Mouse (Mus musculus): ENCODE results near the gene Krtcap2.

Gene Krtcap2

DNA sequence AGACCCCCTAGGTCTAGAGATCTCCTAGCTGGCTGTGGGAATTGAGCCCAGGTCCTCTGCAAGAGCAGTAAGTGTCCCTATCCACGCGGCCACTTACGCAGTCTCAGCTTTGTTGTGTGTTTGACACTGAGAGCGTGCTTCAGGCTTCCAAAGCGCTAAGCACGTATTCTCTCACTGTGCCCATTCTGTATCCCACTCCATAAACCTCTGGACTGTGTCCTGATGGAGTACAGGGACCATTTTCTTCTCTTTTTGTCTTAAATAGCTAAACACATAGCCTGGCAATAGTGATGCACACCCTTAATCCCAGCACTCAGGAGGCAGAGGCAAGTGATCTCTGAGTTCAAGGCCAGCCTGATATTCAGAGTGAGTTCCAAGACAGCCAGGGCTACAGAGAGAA is 53.1 kb downstream of the Krtcap2 start:
- in situ Hi-C loops (cut with MboI; ENCODE audit: unreplicated experiment in 2 of 2) = no loop called here

DNA sequence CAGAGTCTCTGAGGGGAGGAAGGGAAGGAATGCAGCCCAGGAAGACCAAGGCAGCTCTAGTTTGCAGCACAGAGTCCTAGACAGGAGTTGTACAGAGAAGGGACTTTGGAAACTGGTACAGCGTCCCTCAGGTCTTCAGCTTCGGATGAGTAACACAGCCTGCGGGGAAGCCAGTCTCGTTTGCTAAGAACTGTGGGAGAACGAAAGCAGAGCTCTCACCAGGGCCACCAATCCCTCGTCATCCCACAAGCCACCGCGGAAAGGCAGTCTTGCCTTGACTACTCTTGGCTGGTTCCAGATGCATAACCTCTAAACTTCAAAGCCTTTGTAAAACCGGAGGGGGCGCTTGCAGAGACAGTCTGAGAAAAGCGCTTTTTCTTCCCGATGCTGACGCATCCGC is 53.7 kb downstream of the Krtcap2 start:
- in situ Hi-C loops (cut with MboI; ENCODE audit: unreplicated experiment in 2 of 2) = no loop called here

Data from v-Abl transformed pro-B cells (cell line).